Mouse (Mus musculus) c-Kit-negative CD71-positive TER-119-positive erythroid progenitor cells, embryonic 14.5 days (primary cell): Measurements from ENCODE around the gene Dop1b.
"Not testable (repeated sequence)": the region's sequence is repeated elsewhere in the genome, so short reads cannot be mapped to it uniquely, and the experiment has no call there.

Experiments used
- DNase-seq: peaks from one replicate; pipeline ENCODE4 v3.0.0-alpha.2; 2013; ENCODE audit warnings: low read depth, low spot score

Gene Dop1b

GRCm38 (mm10) chr16:93795391-93795790, 83.7 kb downstream of the Dop1b start:
- no peak for DNase-seq

GRCm38 (mm10) chr16:93797021-93797840, 85.5 kb downstream of the Dop1b start:
- DNase-seq, result no peak

- DNase-seq, result no peak
Measured at GRCm38 (mm10) chr16:93797841-93798492, 86.3 kb downstream of the Dop1b start.

- no peak for DNase-seq
Measured at GRCm38 (mm10) chr16:93798623-93799022, 86.9 kb downstream of the Dop1b start.

- no peak for DNase-seq
Measured at GRCm38 (mm10) chr16:93799071-93799470, 87.4 kb downstream of the Dop1b start.

GRCm38 (mm10) chr16:93799936-93800335, 88.2 kb downstream of the Dop1b start:
- DNase-seq, result no peak

- DNase-seq, result no peak
Measured at GRCm38 (mm10) chr16:93807167-93807566, 95.5 kb downstream of the Dop1b start.

GRCm38 (mm10) chr16:93807961-93808554, 96.4 kb downstream of the Dop1b start:
- DNase-seq, result no peak

GRCm38 (mm10) chr16:93815856-93816736, 104.4 kb downstream of the Dop1b start:
- DNase-seq, result no peak

GRCm38 (mm10) chr16:93816861-93817260, 105.2 kb downstream of the Dop1b start:
- DNase-seq, result no peak

GRCm38 (mm10) chr16:93817371-93817770, 105.7 kb downstream of the Dop1b start:
- DNase-seq, result no peak

GRCm38 (mm10) chr16:93818691-93819324, 107.1 kb downstream of the Dop1b start:
- no peak for DNase-seq

- DNase-seq, result no peak
Measured at GRCm38 (mm10) chr16:93819325-93819696, 107.6 kb downstream of the Dop1b start.

- DNase-seq, result no peak
Measured at GRCm38 (mm10) chr16:93820040-93820439, 108.3 kb downstream of the Dop1b start.

GRCm38 (mm10) chr16:93821706-93822105, 110.0 kb downstream of the Dop1b start:
- no peak for DNase-seq

- not testable (repeated sequence) for DNase-seq
Measured at GRCm38 (mm10) chr16:93822433-93823225, 110.9 kb downstream of the Dop1b start.

GRCm38 (mm10) chr16:93824799-93825198, 113.1 kb downstream of the Dop1b start:
- DNase-seq, result no peak

GRCm38 (mm10) chr16:93825463-93825862, 113.8 kb downstream of the Dop1b start:
- no peak for DNase-seq

GRCm38 (mm10) chr16:93826054-93826453, 114.3 kb downstream of the Dop1b start:
- no peak for DNase-seq

GRCm38 (mm10) chr16:93826478-93826877, 114.8 kb downstream of the Dop1b start:
- not testable (repeated sequence) for DNase-seq
